Mouse (Mus musculus): ENCODE measurements around the gene Neurod4. TPM values are rescaled to one million over a fixed set of nuclear protein-coding genes. Genes with fewer than 3 reads are reported as not detected.
"Not testable (repeated sequence)": the region's sequence is repeated elsewhere in the genome, so short reads cannot be mapped to it uniquely, and the experiment has no call there.

The Neurod4 gene
- under 1 TPM; 0.25 to 0.51 TPM for total RNA-seq (2021)
- long read RNA-seq, experiment 1, result 0 reads
- long read RNA-seq, experiment 2, result 0 reads

DNA sequence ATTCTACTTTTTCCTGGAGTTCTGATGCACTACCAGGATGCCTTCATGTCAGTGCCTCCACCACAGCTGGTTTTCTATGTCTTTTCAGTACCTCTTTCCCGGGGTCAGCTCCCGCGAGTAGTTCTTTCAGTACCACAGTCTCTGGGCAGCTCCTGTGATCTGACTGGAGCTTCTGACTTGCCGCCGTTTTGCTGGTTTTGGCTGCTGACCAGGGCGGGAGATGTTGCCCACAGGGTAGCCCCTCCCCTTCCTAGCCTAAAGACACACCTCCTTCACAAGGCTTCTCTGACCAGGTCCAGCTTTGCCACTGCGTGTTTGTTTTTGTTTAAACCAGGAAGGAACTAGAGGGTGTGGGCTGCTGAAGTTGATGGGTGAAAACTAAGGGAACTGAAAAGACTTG, at the start of gene Neurod4:
TSS of gene Neurod4 (minus strand) at position 175 of the 400 bp plus-strand sequence.
- DNase-seq (ENCODE audit: low spot score in 2 of 2), result peak; percentile 16 to 21

DNA sequence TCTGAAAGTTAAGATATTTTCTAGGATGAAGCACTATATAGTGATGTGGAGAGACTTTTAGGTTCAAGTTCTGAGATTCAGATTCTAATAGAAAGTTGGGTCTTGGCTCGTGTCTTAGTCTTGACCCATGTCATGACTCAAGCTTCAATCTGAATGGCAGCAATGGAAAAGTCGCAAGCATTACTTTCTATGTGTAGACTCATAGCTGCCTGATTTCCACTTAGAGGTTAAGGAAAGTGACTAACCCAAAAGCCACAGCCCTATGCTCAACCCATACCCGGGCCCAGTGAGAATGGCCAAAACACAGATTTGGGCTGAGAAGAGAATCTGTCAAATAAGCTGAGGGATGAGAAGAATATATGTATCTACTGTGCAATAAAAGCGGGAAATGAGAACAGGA, 44.2 kb upstream of the Neurod4 start:
- no peak for DNase-seq (ENCODE audit: low spot score in 2 of 2)

DNA sequence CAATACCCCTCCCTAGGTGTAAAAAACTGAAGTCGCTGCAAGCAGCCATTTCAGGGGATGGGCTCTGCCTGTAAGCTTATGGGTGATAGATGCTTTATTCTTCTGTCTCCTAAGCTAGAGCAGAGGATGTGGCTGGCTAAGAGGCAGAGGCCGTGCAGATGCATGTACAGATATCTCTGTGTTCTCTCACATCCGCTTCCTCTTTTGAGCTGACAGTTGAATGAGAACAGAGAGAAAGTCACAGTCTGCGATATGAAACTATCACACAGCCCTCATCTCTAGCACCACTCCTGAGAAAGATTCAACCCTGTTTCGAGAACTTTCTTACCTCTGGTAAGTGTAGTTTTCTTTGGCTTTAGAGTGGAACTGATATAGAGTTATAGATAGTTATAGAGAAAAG, 42.6 kb upstream of the Neurod4 start, which contains the start of gene Tespa1:
TSS of gene Tespa1 (plus strand) at position 234 of the 400 bp plus-strand sequence.
- no peak for DNase-seq (ENCODE audit: low spot score in 2 of 2)

DNA sequence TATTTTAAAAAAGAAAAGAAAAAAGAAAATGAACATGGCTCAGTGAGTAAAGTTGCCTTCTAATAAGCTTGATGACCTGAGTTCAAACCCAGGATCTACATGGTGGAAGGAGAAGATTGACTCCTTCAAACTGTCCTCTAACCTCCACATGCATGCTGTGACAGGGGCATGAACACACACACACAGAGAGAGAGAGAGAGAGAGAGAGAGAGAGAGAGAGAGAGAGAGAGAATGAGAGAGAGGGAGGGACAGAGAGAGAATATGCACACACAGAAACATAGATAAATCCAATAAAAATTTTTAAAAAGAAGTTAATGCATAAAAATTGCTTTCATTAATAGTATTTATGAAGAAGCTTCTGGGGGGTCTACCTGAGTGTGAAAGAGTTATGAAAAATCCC, 42.0 kb upstream of the Neurod4 start:
- DNase-seq (ENCODE audit: low spot score in 2 of 2), result no peak

DNA sequence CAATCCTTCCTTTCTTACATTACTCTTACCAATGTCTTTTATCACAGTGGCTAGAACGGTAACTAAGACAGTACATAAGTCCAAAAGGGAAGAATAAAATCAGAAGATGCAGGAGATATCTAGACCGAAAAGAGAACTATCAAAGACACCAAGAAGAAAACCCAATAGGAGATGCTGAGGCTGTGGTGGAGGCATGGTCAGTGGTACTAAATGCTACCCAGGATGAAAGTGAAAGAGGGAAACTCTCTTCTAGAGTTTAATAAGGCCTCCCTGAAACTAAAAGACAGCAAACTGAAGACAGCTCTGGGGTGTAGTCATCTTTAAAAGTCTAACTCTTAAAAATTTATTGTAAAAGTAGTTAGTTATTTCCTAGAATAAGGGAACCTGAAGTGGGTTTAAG, 40.7 kb upstream of the Neurod4 start:
- DNase-seq (ENCODE audit: low spot score in 2 of 2), result no peak

DNA sequence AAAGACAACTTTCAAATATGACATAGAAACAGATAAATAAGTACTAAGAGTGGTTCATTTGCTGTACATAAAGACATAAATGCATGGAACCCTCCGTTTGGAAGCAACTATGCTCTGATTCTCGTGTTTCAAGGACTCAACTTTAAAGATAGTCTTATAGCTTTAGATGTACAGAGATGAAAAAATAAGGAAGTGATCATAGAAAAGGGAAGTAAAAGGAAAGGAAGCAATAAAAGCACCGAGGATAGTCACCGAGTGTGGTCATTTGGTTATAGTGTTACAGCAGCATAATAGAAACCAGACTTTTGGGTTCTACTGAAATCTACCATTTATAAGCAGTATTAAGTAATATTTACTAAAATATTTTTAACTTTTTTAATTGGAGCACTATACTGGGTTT, 38.7 kb upstream of the Neurod4 start:
- no peak for DNase-seq (ENCODE audit: low spot score in 2 of 2)

DNA sequence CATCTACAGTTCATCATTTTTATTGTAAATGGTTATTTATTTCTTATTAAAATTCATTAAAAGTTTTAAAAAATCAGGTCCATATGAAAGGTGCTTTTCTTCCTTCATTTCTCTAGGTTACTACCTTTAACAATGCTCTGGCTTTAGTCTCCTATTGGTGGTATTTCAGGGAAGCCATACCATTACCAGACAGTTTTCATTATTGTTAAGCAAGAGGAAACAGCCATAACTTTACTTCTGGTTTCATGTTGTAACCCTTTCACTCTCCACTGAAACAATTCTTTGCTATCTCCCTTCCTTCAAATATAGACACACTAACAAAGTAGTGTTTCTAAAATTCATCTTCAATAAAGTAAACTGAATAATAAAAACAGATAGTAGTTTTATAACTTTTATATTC, 35.8 kb upstream of the Neurod4 start:
- DNase-seq (ENCODE audit: low spot score in 2 of 2), result no peak

DNA sequence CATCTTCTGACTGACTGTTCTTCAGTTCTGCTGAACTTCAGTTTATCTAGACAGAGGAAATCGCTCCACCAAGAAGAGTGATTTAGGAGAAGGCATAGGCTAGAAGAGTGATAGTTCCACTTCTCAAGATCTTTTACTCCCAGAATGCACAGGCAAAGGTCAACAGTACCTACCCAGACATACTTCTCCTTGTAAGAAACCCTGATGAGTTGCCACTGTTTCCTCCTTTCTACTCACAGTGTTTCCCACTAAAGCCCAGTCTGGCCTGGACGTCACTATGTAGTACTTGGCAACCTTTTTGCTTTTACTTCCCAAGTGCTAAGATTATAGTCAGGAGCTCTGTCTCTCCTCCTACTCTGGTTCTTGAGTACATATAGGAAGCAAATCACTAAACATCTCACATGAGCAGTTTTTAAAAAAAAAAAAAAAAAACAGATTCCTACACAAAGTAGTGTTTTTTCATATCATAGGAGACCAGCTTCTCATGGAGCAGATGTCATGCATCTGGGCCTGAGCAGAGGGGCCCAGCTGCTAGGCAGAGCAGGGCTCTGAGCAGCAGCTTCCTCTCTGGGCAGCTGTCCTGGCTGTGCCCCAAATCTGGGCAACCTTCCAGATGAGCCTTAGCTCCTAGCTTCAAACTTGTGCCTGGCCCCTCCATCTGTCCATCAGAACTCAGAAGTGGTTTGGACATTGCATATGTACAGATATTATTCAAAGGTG, 34.2 kb upstream of the Neurod4 start:
- DNase-seq (ENCODE audit: low spot score in 2 of 2), result no peak

DNA sequence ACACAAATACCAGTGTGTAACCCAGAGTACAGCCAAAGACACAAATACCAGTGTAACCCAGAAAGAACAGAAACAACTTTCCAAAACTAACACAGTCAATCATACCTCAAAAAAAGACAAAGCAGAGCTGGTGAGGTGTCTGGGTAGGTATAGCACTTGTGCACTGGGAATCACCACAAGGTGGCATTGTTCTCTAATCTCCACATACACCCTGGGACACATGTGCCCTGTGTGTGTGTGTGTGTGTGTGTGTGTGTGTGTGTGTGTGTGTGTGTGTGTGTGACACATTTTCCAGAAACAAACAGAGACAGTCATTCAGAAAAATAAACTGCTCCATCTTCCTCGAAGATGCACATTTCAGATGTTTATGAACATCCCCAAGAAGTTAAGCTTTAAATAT, 33.5 kb upstream of the Neurod4 start:
- DNase-seq (ENCODE audit: low spot score in 2 of 2), result no peak

DNA sequence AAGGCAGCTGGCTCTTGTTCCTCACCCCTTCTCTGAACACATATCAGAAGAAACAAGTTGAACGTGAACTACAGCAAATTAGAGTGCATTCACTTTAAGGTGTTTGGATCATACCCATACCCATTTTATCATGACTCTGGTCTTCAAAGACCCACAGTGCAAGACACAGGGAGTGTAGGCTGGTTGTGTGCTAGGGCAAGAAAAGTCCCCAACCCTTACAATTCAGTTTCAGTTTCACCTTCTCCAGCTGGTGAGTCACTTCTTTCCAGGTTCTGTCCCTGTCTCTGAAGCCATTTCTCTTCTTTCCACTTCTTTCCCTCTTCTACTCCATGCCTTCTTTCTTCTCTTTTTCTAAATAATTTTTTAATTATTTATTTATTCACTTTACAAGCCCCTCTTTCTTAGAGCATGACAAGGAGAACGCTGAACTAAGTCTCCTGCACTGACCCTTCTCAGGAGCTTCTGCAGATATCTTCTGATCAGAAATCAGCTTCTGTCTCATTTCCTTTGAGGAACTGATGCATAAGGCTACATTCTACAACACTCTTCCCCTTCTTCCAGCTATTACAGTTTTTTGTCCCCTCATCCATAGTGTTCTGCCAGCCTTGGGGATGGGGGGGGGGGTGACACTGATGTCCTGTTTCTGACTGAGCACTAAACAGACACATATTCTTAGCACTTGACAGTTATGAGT, 31.6 kb upstream of the Neurod4 start:
- DNase-seq (ENCODE audit: low spot score in 2 of 2), result no peak

DNA sequence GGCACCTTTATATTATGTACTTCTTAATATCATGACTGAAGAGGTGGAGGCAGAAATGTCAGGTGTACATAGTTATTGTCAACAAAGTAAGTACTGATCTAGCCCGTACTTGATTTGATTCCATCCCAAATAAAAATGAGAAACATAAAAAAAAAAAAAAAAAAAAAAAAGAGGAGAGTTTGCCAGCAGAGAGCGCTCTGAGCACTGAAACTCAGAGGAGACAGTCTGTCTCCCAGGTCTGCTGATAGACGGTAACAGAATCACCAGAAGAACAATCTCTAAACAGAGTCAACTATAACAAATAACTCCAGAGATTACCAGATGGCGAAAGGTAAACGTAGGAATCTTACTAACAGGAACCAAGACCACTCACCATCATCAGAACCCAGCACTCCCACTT, 24.1 kb upstream of the Neurod4 start:
- not testable (repeated sequence) for DNase-seq (ENCODE audit: low spot score in 2 of 2)

DNA sequence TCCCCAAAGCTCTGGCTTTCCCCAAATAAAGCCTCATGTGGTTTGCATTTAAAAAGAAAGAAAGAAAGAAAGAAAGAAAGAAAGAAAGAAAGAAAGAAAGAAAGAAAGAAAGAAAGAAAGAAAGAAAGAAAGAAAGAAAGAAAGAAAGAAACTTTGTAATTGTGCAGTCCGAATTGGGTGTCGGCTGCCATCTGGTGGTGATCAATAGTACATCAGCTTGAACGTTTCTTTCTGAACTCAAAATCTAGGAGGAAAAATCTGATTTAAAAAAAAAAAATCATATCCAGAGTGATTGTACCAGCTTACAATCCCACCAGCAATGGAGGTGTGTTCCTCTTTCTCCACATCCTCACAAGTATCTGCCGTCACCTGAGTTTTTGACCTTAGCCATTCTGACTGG, 18.7 kb upstream of the Neurod4 start:
- not testable (repeated sequence) for DNase-seq (ENCODE audit: low spot score in 2 of 2)

DNA sequence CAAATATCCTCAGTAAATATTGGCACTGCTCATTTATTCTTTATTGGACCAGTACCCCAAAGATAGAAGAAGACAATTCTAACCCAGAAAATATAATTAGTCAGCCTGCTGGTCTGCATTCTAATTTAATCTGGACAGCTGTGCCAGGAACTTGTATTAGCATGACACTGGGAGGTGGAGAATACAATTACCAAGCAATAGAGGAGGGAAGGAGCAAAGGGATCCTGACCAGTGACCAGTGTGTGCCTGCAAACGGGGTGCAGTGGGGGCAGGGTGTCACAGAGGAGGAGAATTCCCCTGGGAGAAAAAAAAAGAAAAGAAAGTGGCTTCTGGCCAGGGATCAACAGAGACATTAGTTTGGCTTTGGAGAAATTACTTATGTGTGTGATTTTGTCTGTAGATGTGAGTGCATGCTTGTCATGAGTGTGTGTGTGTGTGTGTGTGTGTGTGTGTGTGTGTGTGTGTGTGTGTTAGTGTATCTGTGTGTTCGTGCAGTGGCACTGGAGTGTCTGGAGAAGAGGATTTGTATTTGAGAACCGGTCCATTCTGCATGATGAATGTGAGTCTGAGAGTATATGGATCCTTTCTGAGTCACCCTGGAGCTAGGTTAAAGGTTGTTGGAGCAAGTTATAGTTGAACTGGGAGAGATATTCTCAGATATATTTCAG, 13.8 kb upstream of the Neurod4 start:
- no peak for DNase-seq (ENCODE audit: low spot score in 2 of 2)

DNA sequence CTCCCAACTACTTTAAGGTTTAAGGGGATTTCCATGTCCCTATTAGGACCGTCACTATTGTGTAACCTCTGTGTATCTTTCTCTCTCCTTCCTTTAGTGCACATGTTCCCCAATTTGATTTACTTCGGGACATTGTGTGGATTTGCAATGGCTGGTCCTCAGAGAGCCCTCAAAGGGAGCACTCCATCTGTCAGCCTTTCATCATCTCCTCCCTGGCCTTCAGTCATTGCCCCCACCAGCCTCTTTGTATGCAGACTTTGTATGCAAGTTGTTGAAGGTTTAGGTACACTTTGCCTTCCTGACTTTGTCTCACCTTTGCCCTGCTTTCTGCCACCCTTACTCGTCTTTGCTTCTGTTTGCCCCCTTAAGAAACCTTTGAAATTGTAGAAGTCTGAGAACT, 8.0 kb upstream of the Neurod4 start:
- DNase-seq (ENCODE audit: low spot score in 2 of 2), result no peak

DNA sequence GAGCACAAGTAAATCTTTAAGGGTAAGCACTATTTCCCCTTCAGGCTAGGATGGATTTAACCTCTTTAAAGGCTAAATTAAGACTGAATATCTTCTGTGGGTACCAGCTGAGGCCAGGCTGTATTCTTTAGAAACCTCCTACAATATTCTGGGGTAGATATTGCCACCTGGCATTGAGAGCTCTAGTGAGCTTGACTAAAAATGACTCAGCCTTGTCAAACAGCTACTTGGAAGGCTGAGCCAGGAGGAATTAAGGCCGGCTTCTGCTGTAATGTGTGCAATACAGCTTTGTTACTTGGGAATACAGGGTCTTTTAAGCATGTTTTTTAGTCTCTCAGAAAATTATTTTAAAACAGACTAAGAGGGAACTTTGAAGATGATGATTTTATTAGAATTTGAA, 7.2 kb upstream of the Neurod4 start:
- no peak for DNase-seq (ENCODE audit: low spot score in 2 of 2)

DNA sequence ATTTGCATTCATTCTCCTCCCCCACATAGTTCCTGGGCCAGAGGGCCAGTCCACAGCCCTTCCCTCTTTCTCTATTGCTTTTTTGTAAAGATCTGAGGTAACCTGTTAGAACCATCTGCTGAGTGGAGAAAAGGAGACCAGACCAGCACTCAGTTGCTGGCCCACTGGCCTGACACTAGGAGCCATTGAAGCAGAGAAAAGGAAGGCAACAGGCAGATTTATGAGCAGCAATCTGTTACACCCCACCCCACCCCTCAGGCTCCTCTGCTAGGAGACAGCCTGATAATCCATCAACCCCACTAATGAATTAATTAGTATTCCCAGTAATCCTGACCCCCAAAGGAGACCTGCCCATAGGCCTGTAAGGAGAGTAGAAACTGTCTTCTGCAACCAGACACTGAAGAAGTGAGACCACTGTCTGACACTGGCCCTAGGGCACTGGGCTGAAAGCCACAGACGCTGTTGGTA, 2.0 kb upstream of the Neurod4 start:
- DNase-seq (ENCODE audit: low spot score in 2 of 2), result no peak

DNA sequence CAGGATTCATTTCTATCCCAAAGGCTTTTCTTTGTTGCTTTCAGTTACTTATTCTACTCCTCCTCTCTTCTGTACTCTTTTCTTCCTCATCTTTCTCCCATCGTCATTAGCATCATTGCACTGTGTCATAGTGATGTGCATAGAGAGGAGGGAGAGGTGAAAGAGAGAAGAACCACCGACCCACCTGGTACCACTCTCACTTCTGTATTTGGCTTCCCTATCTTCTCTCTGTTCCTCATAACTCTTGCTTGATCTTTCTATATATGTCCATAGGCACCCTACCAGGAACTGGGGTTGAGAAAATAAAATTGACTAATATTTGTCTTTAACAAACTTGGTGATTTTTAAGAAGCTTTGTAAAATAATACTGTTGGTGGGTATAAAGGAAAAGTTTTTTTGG, 3.5 kb downstream of the Neurod4 start:
- DNase-seq (ENCODE audit: low spot score in 2 of 2), result no peak

DNA sequence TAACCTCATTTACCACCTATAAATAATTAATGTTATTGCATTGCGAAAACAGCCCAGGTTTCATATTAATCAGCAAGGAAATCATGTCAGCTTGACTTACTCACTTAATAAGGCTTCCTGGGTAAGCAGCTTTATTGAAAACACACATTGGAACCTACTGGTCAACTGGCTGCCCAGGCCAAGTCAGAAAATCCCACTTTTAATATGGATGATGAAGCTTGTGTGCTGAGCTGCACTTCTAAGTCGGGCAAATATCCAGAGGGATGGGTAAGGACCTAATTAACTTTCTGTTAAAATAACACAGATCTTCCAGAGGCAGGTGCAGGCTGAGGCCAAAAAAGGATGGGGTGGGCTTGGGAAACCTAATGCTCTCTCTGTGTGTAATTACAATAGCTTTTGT, 4.3 kb downstream of the Neurod4 start:
- DNase-seq (ENCODE audit: low spot score in 2 of 2), result no peak

DNA sequence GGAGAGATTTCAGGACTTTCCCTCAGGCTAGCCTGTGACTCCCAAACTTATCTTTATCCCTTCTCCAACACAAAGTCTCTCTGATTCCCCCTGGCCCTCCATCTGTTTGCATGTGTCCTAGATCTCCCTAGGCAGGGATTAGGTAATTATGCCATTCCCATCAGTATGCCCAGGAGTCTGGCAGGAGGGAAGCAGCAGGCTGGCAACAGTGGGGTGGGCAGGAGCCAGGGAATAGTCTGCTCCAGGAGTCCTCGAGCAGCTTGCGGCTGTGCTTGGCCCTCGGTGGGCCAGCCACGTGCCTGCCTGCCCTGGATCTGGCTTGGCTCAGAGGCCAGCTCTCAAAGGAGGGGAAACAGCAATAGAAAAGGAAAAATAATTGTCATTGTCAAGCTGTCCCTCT, 16.8 kb downstream of the Neurod4 start:
- no peak for DNase-seq (ENCODE audit: low spot score in 2 of 2)

DNA sequence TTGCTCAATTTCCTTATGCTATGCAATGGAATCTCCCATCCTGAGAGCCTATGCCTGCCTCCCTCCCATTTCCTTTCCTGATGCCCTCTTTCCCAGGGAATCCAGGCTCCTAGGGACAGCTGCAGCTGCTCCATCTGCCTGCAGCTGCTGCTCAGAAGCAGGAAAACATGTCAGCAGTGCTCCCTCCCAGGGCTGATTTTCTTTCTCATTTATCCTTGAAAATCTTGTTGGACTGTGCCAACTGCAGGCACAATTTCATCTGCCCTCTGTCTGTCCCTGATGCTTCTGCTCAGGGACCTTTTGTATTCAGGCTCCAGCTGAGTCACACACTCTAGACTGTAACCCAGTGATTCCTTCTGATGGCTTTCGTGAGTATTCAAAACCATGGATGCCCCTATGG, 20.6 kb downstream of the Neurod4 start:
- no peak for DNase-seq (ENCODE audit: low spot score in 2 of 2)

DNA sequence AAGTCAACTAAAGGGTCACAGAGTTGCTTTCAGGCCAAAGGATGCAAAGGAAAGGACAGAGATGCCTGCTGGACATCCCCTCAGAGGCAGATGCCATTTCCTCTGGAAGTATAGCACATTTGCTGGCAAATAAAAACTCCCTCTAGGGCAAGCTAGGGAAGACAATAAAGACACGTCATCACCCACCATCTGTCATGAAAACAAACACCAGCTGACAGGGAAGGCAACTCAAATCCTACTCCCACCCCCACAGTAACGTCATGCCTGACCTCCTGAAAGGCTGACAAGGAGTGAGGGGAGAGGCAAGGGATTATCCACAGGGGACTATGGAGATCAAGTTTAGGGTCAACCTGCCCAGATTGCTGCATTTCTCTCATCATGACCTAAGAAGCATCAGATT, 35.8 kb downstream of the Neurod4 start:
- no peak for DNase-seq (ENCODE audit: low spot score in 2 of 2)
